Mouse (Mus musculus) neural tube, embryonic 12.5 days (tissue): ENCODE results near the gene Shoc2. TPM values are rescaled to one million over a fixed set of nuclear protein-coding genes. Genes with fewer than 3 reads are reported as not detected.
A peak's percentile ranks its signal among the peaks of the same experiment; 100 is the strongest.
"Not testable (repeated sequence)": the region's sequence is repeated elsewhere in the genome, so short reads cannot be mapped to it uniquely, and the experiment has no call there.

Experiments
- ATAC-seq: fragments of 200-750 bp; cut with Nextera tagmentation; 2 replicates; pipeline ENCODE4 v1.8.0; 2017; ENCODE audit warnings: low read depth, mild to moderate bottlenecking, moderate TSS enrichment, moderate library complexity; ENCODE audit not compliant: low FRiP score
- H3K27ac ChIP-seq: fragments of 300-500 bp; sonication (generic); 2 replicates; pipeline ENCODE4 v1.5.1; 2016
- H3K27me3 ChIP-seq: fragments of 300-500 bp; sonication (generic); replicated peaks from 2 replicates; pipeline ENCODE4 v1.6.1; 2016; ENCODE audit warnings: mild to moderate bottlenecking
- H3K36me3 ChIP-seq: fragments of 300-500 bp; sonication (generic); 2 replicates; pipeline ENCODE4 v1.6.1; 2016; ENCODE audit warnings: mild to moderate bottlenecking
- H3K4me1 ChIP-seq: fragments of 300-500 bp; sonication (generic); 2 replicates; pipeline ENCODE4 v1.6.1; 2016
- H3K4me2 ChIP-seq: fragments of 300-500 bp; sonication (generic); replicated peaks from 2 replicates; pipeline ENCODE4 v1.6.1; 2016; ENCODE audit warnings: mild to moderate bottlenecking
- H3K4me3 ChIP-seq: fragments of 300-500 bp; sonication (generic); 2 replicates; pipeline ENCODE4 v1.5.1; 2016
- H3K9ac ChIP-seq: fragments of 300-500 bp; sonication (generic); 2 replicates; pipeline ENCODE4 v1.6.1; 2016; ENCODE audit warnings: mild to moderate bottlenecking
- H3K9me3 ChIP-seq: fragments of 300-500 bp; sonication (generic); 2 replicates; pipeline ENCODE4 v1.6.1; 2016; ENCODE audit warnings: mild to moderate bottlenecking
- WGBS: fragments of 180-500 bp; shearing (Covaris S2); methylation state at CpG from one replicate; pipeline ENCODE4 v1.1.7; 2016; 5-methylcytosine and 5-hydroxymethylcytosine counted together
- polyA plus RNA-seq: library from polyadenylated mRNA; unstranded; fragments of >200 nt; fragmentation: Nextera tagmentation; extraction: Ambion mirVana; gene quantifications from 2 replicates; pipeline ENCODE4 v1.2.1, GENCODE M21; 2016

Shoc2 gene
- polyA plus RNA-seq, 1 experiment from 2014 or later, result 72.0 TPM

GRCm38 (mm10) chr19:53904833-53905480 lies 39.1 kb upstream of the Shoc2 start:
- Histone ChIP-seq H3K27ac (no peak overlapping the region), H3K4me2 (peak overlapping the region; percentile 75), H3K9ac (no peak overlapping the region), H3K9me3 (no peaks in the 10 kb centered on the region), H3K27me3 (no peaks in the 10 kb centered on the region), H3K4me1 (peaks cover 13% of the 10 kb centered on the region), H3K4me3 (peak overlapping the region; percentile 94), H3K36me3 (peaks cover 9% of the 10 kb centered on the region)
- ATAC-seq, result no peak
- 79% methylated on average over 7 of the region's 7 CpGs for WGBS

- ATAC-seq, result no peak
- Histone ChIP-seq H3K4me3 (no peak overlapping the region), H3K27ac (no peak overlapping the region), H3K36me3 (peaks cover 9% of the 10 kb centered on the region), H3K9ac (no peak overlapping the region), H3K4me1 (peaks cover 13% of the 10 kb centered on the region), H3K9me3 (no peaks in the 10 kb centered on the region), H3K4me2 (no peak overlapping the region), H3K27me3 (no peaks in the 10 kb centered on the region)
- 60% methylated on average over 6 of the region's 6 CpGs for WGBS
These were observed 37.9 kb upstream of the Shoc2 start for GRCm38 (mm10) chr19:53906033-53906702.

GRCm38 (mm10) chr19:53906703-53907070 lies 37.4 kb upstream of the Shoc2 start:
- H3K36me3 ChIP-seq, H3K9me3 ChIP-seq, H3K4me2 ChIP-seq, ATAC-seq, H3K27me3 ChIP-seq, H3K9ac ChIP-seq, H3K4me3 ChIP-seq, H3K27ac ChIP-seq: not testable (repeated sequence)
- peaks cover 13% of the 10 kb centered on the region for H3K4me1 ChIP-seq

- peaks cover 60% of the 10 kb centered on the region for H3K36me3 ChIP-seq
- WGBS, result 93% methylated on average over 4 of the region's 4 CpGs
These were observed 29.2 kb upstream of the Shoc2 start for GRCm38 (mm10) chr19:53914950-53915349.

GRCm38 (mm10) chr19:53919541-53919940 lies 24.6 kb upstream of the Shoc2 start:
- Histone ChIP-seq H3K9me3 (no peaks in the 10 kb centered on the region), H3K36me3 (peaks cover 60% of the 10 kb centered on the region), H3K27me3 (no peaks in the 10 kb centered on the region), H3K4me1 (no peaks in the 10 kb centered on the region), H3K4me3 (no peak overlapping the region), H3K9ac (no peak overlapping the region), H3K27ac (no peak overlapping the region), H3K4me2 (no peak overlapping the region)
- WGBS, result 91% methylated on average over 10 of the region's 10 CpGs
- no peak for ATAC-seq

More at GRCm38 (mm10) chr19:53914950-53915349, 29.2 kb upstream of the Shoc2 start:
- H3K4me2 ChIP-seq, result no peak overlapping the region
- no peak for ATAC-seq
- no peak overlapping the region for H3K27ac ChIP-seq
- H3K4me3 ChIP-seq, result no peak overlapping the region
- no peaks in the 10 kb centered on the region for H3K4me1 ChIP-seq
- no peak overlapping the region for H3K9ac ChIP-seq
- H3K27me3 ChIP-seq, result no peaks in the 10 kb centered on the region
- H3K9me3 ChIP-seq, result no peaks in the 10 kb centered on the region

GRCm38 (mm10) chr19:53921996-53922395 lies 22.1 kb upstream of the Shoc2 start:
- not testable (repeated sequence) for H3K4me3 ChIP-seq, H3K4me2 ChIP-seq, H3K9ac ChIP-seq, ATAC-seq, H3K27me3 ChIP-seq, H3K4me1 ChIP-seq, H3K9me3 ChIP-seq, H3K27ac ChIP-seq
- H3K36me3 ChIP-seq, result peaks cover 46% of the 10 kb centered on the region
- 90% methylated on average over 3 of the region's 3 CpGs for WGBS

- WGBS, result 86% methylated on average over 2 of the region's 2 CpGs
- no peak overlapping the region for H3K4me2 ChIP-seq
- no peaks in the 10 kb centered on the region for H3K27me3 ChIP-seq
- no peaks in the 10 kb centered on the region for H3K9me3 ChIP-seq
- no peaks in the 10 kb centered on the region for H3K4me1 ChIP-seq
- ATAC-seq, result no peak
- H3K36me3 ChIP-seq, result peaks cover 40% of the 10 kb centered on the region
- no peak overlapping the region for H3K27ac ChIP-seq
- no peak overlapping the region for H3K9ac ChIP-seq
- no peak overlapping the region for H3K4me3 ChIP-seq
These were observed 18.8 kb upstream of the Shoc2 start for GRCm38 (mm10) chr19:53925338-53925751.

GRCm38 (mm10) chr19:53926705-53927104 lies 17.4 kb upstream of the Shoc2 start:
- no peak overlapping the region for H3K4me3 ChIP-seq
- no peak overlapping the region for H3K4me2 ChIP-seq
- H3K36me3 ChIP-seq, result peaks cover 48% of the 10 kb centered on the region
- no peak for ATAC-seq
- 97% methylated on average over 1 of the region's 1 CpGs for WGBS
- H3K27ac ChIP-seq, result no peak overlapping the region
- no peaks in the 10 kb centered on the region for H3K4me1 ChIP-seq
- H3K9me3 ChIP-seq, result no peaks in the 10 kb centered on the region
- no peaks in the 10 kb centered on the region for H3K27me3 ChIP-seq
- H3K9ac ChIP-seq, result no peak overlapping the region

GRCm38 (mm10) chr19:53929218-53929617 lies 14.9 kb upstream of the Shoc2 start:
- Histone ChIP-seq H3K27me3 (no peaks in the 10 kb centered on the region), H3K4me2 (no peak overlapping the region), H3K27ac (no peak overlapping the region), H3K4me1 (no peaks in the 10 kb centered on the region), H3K9me3 (no peaks in the 10 kb centered on the region), H3K4me3 (no peak overlapping the region), H3K9ac (no peak overlapping the region), H3K36me3 (peaks cover 52% of the 10 kb centered on the region)
- 95% methylated on average over 3 of the region's 3 CpGs for WGBS
- no peak for ATAC-seq

GRCm38 (mm10) chr19:53933050-53933449 lies 11.1 kb upstream of the Shoc2 start:
- no peaks in the 10 kb centered on the region for H3K9me3 ChIP-seq
- no peak overlapping the region for H3K9ac ChIP-seq
- H3K4me1 ChIP-seq, result no peaks in the 10 kb centered on the region
- H3K4me3 ChIP-seq, result no peak overlapping the region
- no peak overlapping the region for H3K27ac ChIP-seq
- peaks cover 45% of the 10 kb centered on the region for H3K36me3 ChIP-seq
- no peak for ATAC-seq
- no peaks in the 10 kb centered on the region for H3K27me3 ChIP-seq
- H3K4me2 ChIP-seq, result no peak overlapping the region

- Histone ChIP-seq H3K36me3 (peaks cover 44% of the 10 kb centered on the region), H3K27me3 (no peaks in the 10 kb centered on the region), H3K9ac (no peak overlapping the region), H3K4me1 (no peaks in the 10 kb centered on the region), H3K4me2 (no peak overlapping the region), H3K4me3 (no peak overlapping the region), H3K27ac (no peak overlapping the region), H3K9me3 (no peaks in the 10 kb centered on the region)
- no peak for ATAC-seq
These were observed 10.1 kb upstream of the Shoc2 start for GRCm38 (mm10) chr19:53934046-53934445.

GRCm38 (mm10) chr19:53939467-53939866 lies 4.6 kb upstream of the Shoc2 start:
- Histone ChIP-seq H3K4me2 (no peak overlapping the region), H3K4me3 (no peak overlapping the region), H3K27me3 (no peaks in the 10 kb centered on the region), H3K27ac (no peak overlapping the region), H3K9ac (no peak overlapping the region), H3K9me3 (no peaks in the 10 kb centered on the region), H3K36me3 (peaks cover 17% of the 10 kb centered on the region), H3K4me1 (peaks cover 5% of the 10 kb centered on the region; the same call in 1 of the 2 replicates)
- no peak for ATAC-seq
- WGBS, result 89% methylated on average over 4 of the region's 4 CpGs

GRCm38 (mm10) chr19:53941139-53941538 lies 3.0 kb upstream of the Shoc2 start:
- Histone ChIP-seq H3K4me3 (no peak overlapping the region), H3K36me3 (peaks cover 17% of the 10 kb centered on the region), H3K4me2 (no peak overlapping the region), H3K9ac (no peak overlapping the region), H3K27me3 (no peaks in the 10 kb centered on the region), H3K9me3 (no peaks in the 10 kb centered on the region), H3K27ac (no peak overlapping the region), H3K4me1 (peaks cover 8% of the 10 kb centered on the region; the same call in 1 of the 2 replicates)
- 93% methylated on average over 4 of the region's 4 CpGs for WGBS
- no peak for ATAC-seq
